Mouse (Mus musculus) lung, postnatal 4 days (tissue): ENCODE measurements around the gene Ttf1.
A peak's percentile ranks its signal among the peaks of the same experiment; 100 is the strongest.
"Not testable (repeated sequence)": the region's sequence is repeated elsewhere in the genome, so short reads cannot be mapped to it uniquely, and the experiment has no call there.

Experiments
- DNase-seq, 2 experiments: peaks; one replicate each; pipeline ENCODE4 v3.0.0; 2021

Ttf1 gene

DNA sequence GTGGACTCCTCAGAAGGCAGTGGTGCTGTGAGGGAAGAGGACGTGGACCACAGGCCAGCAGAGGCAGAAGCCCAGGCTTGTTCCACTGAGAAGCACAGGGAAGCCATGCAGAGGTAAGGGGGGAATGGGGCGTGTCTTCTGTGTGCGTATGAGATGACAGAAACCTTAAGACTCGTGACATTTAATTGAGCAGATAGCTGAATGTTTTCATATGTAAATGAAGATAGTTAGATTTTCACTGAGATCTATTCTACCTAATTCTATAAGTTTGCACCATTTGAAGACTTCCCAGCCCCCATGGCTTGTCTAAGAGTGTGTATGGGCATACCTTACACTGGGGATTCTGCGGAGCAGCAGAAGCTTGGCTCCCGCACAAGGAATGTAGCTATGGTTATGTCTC lies 5.7 kb downstream of the Ttf1 start:
- no peak for DNase-seq

- DNase-seq = peak in 1 of 2 experiments; percentile 16
Observed at GRCm38 (mm10) chr2:29066410-29066809, 6.3 kb downstream of the Ttf1 start.

- no peak for DNase-seq
Observed at GRCm38 (mm10) chr2:29074676-29075075, 14.6 kb downstream of the Ttf1 start.

DNA sequence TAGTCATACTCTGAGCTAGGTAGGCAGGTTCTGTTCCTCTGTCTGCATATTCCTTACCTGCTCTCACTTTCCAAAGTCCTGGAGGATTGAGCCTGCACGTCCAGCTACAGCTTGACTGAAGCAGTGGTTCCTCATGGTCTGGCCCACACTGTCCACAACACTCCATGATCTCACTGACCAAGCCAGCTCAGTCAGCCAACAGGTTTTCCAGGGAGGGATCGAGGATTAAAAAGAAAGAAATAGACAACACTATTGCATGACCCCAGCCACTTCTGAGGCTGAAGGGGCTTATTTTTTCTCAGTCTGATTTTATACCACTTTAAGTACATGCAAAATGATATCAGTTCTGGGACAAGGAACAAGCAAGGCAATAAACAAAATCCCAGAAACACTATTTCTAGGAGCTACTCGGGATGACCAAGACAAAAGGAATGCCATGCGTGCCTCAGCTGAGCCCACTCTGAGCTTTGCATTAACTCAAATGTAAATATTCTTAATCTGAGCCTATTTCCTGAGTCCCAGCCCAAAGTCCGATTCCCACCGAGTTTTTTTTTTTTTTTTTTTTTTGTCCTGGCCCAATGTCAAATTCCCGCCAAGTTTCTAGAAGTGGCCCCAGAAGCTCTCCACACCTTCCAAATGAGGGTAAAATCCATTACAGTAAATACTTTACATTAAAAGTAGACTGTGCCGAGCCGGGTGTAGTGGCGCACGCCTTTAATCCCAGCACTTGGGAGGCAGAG lies 15.4 kb downstream of the Ttf1 start:
- DNase-seq = no peak

- DNase-seq = no peak
Observed at GRCm38 (mm10) chr2:29076226-29076625, 16.2 kb downstream of the Ttf1 start.

DNA sequence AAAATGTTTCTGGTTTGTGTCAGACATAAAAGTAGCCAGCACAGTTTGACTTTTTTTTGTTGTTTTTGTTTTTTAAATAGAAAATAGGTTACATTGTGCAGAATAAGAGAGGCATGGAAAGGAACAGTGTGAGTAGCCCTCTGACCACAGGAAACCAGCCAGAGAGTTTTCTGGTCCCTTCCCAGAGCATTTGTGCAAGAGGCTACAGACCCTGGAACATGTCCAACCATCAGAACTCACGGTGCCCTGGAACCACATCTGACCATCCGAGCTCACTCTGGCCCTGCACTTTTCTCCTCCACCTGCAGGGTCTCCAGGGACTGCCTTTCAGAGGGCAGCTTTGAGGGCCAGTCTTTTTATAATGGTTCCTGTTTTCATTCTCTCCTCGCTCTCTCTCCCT lies 21.9 kb downstream of the Ttf1 start:
- DNase-seq = no peak

DNA sequence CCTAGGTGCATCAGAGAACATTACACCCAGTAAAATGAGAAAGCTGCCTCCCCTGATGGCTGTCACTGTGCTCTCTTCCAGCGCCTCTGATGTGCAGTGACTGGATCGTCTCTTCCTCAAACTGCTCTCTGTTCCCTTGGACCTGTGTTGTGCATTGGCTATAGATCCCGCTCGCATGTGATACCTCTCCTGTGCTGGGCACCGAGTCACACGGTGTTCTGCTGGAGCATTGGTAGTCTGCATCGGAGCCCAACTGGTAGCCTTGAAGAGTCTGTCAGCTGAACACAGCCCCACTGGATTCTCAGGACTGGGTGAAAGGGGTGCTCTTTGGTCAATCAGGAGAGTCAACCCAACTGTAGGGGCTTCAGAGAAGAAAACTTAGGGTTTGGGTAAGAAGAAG lies 26.0 kb downstream of the Ttf1 start:
- DNase-seq = no peak

DNA sequence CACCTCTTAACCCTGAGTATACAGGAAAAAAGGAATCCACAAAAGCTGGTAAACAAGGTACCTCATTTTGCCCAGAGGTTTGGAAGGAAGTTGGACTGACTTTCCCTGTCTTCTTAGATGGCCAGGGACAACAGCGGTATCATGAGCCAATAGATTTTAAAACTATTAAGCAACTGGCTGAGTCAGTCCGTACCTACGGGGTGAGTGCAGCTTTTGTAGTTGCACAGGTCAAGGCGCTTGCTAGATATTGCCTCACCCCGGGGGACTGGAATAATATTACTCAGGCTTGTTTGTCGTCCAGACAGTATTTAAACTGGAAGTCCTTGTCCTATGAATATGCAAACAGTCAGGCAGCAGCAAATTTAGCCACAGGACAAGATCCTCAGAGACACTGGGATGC lies 29.2 kb downstream of the Ttf1 start:
- not testable (repeated sequence) for DNase-seq

- DNase-seq = no peak
Observed at GRCm38 (mm10) chr2:29095674-29096073, 35.6 kb downstream of the Ttf1 start.

DNA sequence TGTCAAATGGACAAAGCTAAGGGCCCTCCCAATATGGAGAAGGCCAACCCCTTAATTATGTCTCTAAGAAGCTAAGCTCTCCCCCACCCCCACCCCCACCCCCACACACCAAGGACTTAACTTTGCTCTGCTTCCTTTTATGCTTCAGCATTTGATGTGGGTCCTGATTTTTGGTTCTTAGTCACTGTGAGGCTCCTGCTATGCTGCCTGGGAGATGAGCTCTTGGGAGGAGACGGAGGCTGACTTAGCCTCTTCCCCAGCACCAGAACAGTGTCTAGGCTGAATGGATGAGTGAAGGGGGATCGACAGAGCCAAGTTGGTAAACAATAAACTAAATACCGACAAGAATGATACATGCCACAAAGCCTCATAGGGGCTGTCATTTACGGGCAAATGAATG lies 36.7 kb downstream of the Ttf1 start:
- no peak for DNase-seq

DNA sequence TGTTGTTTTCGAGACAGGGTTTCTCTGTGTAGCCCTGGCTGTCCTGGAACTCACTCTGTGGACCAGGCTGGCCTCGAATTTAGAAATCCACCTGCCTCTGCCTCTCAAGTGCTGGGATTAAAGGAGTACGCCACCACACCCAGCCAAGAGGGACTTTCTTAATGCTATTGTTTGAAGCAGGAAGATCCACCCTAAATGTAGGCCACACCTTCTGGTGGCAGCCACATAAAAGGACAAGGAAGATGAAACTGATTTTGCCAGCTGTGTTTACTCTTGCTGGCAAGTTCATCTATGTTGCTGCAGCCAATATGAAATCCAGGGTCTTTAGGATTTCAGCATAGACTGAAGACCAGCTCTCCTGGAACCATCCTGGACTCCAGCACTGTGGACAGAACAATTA lies 37.4 kb downstream of the Ttf1 start:
- no peak for DNase-seq

GRCm38 (mm10) chr2:29097955-29098354 lies 37.9 kb downstream of the Ttf1 start:
- not testable (repeated sequence) for DNase-seq

- DNase-seq = no peak
Observed at GRCm38 (mm10) chr2:29098786-29099185, 38.7 kb downstream of the Ttf1 start.

DNA sequence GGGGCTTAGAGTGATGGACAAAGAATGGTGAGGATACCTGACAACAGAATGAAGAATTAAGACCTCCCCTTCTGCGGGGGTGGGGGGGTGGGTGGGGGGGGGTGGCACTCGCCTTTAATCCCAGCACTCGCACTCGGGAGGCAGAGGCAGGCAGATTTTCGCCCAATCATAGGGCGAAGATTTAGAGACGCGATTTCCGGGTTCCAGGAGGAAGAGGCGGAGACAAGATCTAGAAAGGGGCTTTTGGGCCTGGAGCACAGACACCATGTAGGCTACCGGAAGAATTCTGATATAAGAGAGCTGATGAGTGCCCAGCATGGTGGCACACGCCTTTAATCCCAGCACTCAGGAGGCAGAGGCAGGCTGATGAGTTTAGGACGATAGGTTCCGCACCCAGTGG lies 39.6 kb downstream of the Ttf1 start:
- DNase-seq = no peak

- no peak for DNase-seq
Observed at GRCm38 (mm10) chr2:29100822-29101534, 40.9 kb downstream of the Ttf1 start.

GRCm38 (mm10) chr2:29102416-29103377 lies 42.6 kb downstream of the Ttf1 start:
- DNase-seq = not testable (repeated sequence)

- DNase-seq = no peak
Observed at GRCm38 (mm10) chr2:29120969-29121368, 60.9 kb downstream of the Ttf1 start.

DNA sequence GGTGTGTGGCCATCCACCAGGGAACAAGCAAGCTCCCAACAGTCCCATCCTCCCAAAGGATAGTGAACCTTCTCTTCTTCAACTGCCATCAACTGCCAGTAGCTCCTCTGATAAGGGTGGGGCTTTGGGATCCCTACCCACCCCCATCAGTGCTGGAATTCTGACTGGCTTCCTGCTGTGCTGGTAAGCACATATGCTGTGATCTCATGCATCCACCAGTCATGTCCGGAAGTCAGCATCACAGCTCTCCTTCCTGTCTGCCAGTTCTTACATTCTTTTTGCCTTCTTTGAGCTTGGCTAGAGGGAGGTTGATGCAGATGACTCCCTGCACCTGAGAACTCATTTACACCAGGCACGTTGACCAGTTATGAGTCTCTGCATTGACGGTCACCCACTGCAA lies 62.4 kb downstream of the Ttf1 start:
- DNase-seq = peak; percentile 12 to 26

GRCm38 (mm10) chr2:29123907-29124569 lies 64.0 kb downstream of the Ttf1 start, which contains the start of gene Setx:
TSS of gene Setx (plus strand) at chr2:29124181.
- no peak for DNase-seq

GRCm38 (mm10) chr2:29124571-29124935 lies 64.5 kb downstream of the Ttf1 start:
- no peak for DNase-seq

- peak; percentile 99 to 100 for DNase-seq
Observed at GRCm38 (mm10) chr2:29124936-29125701, 65.1 kb downstream of the Ttf1 start.
